Mouse (Mus musculus) adrenal gland (tissue): ENCODE measurements at regions not wholly inside any gene's neighbourhood (a gene's known extent, or its start where the extent isn't known, plus 50 kb on each side); places are given as distances from the start of the nearest gene placed in this dataset.
"Not testable (repeated sequence)": the region's sequence is repeated elsewhere in the genome, so short reads cannot be mapped to it uniquely, and the experiment has no call there.

Experiments used
- intact Hi-C: fragments of 180-260 bp; cut with DNase I; formaldehyde crosslinking; loops from one replicate; pipeline ENCODE4 v1.15.1; 2025

DNA sequence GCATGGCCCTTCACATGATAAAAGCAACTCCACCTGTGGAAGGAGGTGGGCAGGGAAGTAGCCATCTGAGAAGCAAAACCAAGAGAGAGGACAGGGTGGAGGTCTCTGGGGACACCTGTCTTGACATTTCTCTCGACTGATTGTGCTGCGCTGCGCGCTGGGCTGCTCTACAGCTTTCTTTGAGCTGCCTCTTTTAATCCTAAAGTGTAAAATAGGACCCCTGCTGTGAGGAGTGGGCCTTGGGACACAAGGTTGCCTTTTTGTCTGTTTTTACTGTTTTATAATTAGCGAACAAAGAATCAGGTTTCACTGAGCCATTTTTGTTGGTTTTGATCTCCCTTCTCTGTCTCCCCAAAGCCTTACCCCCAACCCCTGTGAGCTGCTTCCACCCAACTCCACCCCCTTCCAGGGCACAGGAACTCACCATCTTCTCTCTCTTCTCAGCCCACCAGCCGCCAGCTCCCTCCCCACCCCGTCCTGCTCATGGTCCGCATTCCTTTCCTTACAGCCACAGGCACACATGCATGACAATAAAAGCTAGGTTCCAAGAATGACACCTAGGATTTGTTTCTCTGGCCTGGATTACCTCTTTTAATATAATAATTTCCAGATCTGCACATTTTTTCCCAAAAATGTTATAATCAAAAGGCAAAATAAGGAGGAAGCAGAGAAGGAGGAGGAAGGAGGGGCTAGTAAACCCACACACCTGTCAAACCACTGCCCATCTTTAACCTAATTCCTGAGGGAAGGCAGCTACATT, 57.3 kb downstream of the Cbln4 start:
- intact Hi-C loops = no loop called here

DNA sequence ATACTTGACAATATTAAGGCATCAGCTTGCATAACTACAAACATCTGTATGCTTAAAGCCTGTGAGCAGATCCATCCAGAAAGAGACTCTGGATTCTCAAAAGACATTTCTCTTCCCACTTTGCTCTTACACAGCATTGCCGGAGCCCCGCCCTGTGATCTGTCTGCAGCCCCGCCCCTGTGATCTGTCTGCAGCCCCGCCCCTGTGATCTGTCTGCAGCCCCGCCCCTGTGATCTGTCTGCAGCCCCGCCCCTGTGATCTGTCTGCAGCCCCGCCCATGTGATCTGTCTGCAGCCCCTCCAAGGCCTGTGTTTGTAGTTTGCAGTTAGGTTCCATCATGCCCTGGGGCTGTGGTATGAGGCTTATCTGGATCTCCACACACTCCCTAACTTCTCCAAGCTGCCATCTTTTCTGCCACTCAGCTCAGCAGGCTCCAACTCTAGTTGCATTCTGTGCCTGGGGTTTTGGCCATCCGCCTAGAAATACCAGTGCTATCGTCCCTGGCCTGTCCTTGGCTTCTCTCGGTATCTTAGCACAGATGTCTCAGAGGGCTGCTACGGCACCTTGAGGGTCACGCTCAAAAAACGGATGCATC, 73.9 kb downstream of the Cbln4 start:
- intact Hi-C loops = no loop called here

GRCm38 (mm10) chr2:171946569-171947250, 96.6 kb downstream of the Cbln4 start:
- intact Hi-C loops = no loop called here

DNA sequence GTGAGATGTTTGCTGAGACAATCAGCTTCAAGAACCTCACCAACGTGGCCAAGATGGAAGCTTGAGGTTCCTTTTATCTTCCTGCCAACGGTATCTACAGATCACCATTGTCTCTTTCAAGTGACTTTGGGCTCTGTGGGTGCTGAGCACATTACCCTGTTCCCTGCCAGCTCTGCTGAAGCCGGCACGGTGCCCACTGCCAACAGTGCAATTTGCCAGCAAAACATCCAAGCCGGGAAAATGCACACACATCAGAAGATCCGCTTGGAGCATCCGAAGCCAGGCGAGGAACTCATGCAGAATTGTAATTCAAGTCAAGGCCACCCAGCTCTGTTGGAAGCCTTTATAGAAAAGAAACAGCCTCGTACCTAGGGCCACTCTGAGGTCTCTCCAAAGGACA, 100.6 kb downstream of the Cbln4 start:
- intact Hi-C loops = no loop called here

GRCm38 (mm10) chr2:171935646-171936325, 107.5 kb downstream of the Cbln4 start:
- intact Hi-C loops = no loop called here

- intact Hi-C loops = no loop called here
Observed at GRCm38 (mm10) chr2:171920960-171921359, 122.3 kb downstream of the Cbln4 start.

- intact Hi-C loops = no loop called here
Observed at GRCm38 (mm10) chr2:171887306-171887705, 156.0 kb downstream of the Cbln4 start.

DNA sequence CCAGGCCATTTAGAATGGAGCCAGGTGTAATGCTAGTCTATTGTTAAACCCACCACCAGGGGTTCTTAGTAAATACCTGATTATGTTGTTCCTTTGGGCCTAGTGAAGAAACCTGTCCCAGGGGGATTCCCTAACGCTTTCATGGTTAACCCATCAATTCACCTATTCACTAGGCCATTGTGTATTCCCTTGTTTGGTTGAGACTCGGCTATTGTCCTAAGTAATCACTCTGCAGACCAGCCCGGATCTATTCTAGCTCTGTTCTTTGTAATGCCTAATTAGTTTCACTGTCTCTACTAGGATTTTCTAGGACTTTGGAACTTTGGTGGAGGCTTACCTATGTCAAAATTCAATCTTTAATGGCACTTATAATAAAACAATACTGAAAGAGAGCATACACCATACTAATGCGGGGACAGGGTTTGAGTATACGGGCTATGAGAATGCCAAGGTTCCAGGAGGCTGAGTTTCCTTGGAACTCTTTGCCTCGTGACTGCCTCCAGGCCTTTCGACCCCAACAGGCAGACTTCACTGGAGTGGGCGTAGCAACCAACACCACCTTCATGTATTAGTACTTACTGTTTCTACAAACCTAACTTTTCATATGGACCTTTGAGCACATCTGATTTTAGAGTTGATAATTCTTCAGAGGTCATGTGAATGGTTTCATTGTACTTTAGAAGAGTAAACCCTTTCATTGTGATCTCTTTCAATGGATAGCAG, 163.9 kb downstream of the Cbln4 start:
- intact Hi-C loops = not testable (repeated sequence)

- intact Hi-C loops = no loop called here
Observed at GRCm38 (mm10) chr2:171867550-171867949, 175.7 kb downstream of the Cbln4 start.

GRCm38 (mm10) chr2:171864376-171864965, 178.8 kb downstream of the Cbln4 start:
- intact Hi-C loops = no loop called here

- intact Hi-C loops = no loop called here
Observed at GRCm38 (mm10) chr2:171862626-171863025, 180.6 kb downstream of the Cbln4 start.

GRCm38 (mm10) chr2:171858894-171859293, 184.4 kb downstream of the Cbln4 start:
- intact Hi-C loops = no loop called here

GRCm38 (mm10) chr2:171856491-171856890, 186.8 kb downstream of the Cbln4 start:
- intact Hi-C loops = no loop called here

DNA sequence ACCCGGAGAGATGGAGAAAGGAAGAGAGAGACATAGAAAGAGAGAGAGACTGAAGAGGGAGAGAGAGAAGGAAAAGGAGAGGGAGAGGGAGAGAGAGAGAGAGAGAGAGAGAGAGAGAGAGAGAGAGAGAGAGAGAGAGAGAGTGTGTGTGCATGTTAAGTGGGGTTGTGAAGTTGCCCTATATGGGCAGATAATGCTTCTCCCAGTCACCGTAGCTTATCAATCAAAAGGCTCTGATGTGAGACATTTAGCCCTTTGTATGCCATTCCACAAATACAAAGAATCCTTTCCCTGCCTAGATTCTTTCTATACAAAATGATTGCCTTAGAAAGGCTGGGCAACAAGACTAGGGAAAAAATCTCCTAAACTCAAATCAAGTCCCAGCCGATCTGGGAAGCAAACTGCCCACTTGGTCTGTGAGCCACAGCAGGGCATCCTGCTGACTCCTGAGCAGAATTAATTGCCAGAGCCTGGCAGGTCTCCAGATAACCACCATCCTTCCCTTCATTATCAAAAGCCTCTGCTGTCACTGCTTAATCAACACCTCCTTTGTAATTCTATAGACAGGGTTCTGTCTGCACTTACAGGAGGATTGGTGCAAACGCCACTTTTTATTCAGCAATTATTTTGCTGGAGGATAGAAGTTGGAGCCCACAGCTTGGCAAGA, 196.3 kb downstream of the Cbln4 start:
- intact Hi-C loops = no loop called here

- intact Hi-C loops = no loop called here
Observed at GRCm38 (mm10) chr2:171840058-171840713, 203.1 kb downstream of the Cbln4 start.

- intact Hi-C loops = no loop called here
Observed at GRCm38 (mm10) chr2:171822156-171822555, 221.1 kb downstream of the Cbln4 start.

DNA sequence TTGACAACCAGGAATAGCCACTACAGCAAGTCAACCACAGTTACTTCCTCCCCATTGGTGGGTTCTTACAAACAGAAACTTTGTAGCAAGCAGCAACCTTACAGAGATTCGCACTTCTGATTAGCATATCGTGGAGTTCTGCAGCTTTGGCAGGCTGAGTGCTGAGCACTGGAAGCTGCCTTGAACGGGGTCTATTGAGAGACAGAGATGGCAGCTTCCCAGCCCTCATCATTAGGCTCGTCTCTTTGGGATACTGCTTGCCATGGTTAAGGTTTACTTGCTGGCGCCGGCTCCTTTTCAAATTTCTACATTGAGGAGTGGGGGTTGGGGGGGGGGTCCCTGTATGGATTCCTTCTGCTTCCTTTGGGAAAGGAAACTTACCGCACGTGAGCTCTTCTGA, 224.8 kb downstream of the Cbln4 start:
- intact Hi-C loops = no loop called here

DNA sequence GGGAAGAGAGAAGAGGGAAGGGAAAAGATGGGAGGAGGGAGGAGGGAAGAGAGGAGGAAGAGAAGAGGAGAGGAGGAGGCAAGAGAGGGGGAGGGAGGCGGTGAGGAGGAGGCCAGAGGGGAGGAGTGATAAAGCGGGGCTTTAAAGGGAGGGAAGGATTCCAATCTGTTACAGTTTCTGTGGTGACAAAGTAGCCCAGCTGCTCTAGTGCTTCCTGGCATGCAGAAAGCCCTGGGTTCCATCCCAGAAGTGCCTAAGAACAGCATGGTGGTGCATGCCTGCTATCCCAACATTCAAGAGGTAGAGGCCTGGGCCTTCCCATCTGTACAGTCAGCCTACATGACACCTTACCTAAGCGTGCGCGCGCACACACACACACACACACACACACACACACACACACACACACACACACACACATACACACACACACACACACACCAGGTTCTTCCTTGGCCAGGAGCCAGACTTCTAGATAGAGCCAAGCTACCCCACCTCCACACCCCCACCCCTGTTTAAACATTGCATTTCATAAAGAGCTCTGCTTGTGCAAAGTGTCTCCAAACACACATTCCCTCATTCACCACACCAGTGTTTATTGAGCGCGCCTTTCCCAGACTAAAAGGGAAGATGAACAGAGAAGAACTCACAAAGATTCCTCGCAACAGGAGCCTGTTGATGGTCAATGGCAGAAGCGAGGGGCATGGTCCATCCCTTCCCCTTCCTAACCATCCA, 226.4 kb downstream of the Cbln4 start:
- intact Hi-C loops = no loop called here

- intact Hi-C loops = no loop called here
Observed at GRCm38 (mm10) chr2:171812701-171813100, 230.6 kb downstream of the Cbln4 start.
